Mouse (Mus musculus) adrenal gland, postnatal 10 days (tissue): ENCODE data around the gene Actbl2. TPM values are rescaled to one million over a fixed set of nuclear protein-coding genes. Genes with fewer than 3 reads are reported as not detected.
A peak's percentile ranks its signal among the peaks of the same experiment; 100 is the strongest.

Experiments
- DNase-seq: peaks from one replicate; pipeline ENCODE4 v3.0.0; 2021; ENCODE audit warnings: mixed read lengths
- long read RNA-seq, 2 experiments: library from polyadenylated mRNA; stranded (forward); transcript quantifications; one replicate each; pipeline ENCODE4 v2.0.0; 2021
- total RNA-seq, 2 experiments: library from RNA; stranded (reverse); gene quantifications; 2 replicates each; pipeline ENCODE4 v1.2.3; 2021

The Actbl2 gene
- total RNA-seq: not detected
- long read RNA-seq, experiment 1: 0 reads
- long read RNA-seq, experiment 2: 0 reads

- DNase-seq: no peak
Observed at GRCm38 (mm10) chr13:111254713-111255112, at the start of gene Actbl2. Gene Actbl2 (plus strand): TSS chr13:111255013.

- peak; percentile 19 for DNase-seq
Observed at GRCm38 (mm10) chr13:111210649-111211378, 44.0 kb upstream of the Actbl2 start.

GRCm38 (mm10) chr13:111228768-111229167 is 26.0 kb upstream of the Actbl2 start:
- no peak for DNase-seq

DNA sequence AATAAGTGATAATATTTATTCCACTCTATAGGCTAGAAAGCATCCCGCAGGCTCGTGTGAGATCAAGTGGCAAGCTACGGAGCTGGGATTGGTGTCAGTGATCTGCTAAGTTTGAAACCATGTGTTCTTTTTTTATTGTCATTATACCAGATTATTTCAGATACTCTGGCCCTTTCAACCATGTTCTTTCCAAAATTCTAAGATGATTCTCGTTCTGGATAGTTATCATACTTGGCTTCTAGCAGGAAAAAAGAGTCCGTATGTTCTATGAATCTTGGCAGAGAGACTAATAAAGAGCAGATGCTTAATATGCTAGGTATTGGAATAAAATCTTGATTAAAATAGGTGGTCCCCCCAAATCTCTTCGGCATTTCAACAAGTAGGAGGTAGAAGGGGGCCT is 25.3 kb upstream of the Actbl2 start:
- no peak for DNase-seq

GRCm38 (mm10) chr13:111232416-111232815 is 22.4 kb upstream of the Actbl2 start:
- DNase-seq: no peak

GRCm38 (mm10) chr13:111233356-111233755 is 21.5 kb upstream of the Actbl2 start:
- DNase-seq: no peak

- DNase-seq: no peak
Observed at GRCm38 (mm10) chr13:111234573-111234972, 20.2 kb upstream of the Actbl2 start.

- peak; percentile 14 for DNase-seq
Observed at GRCm38 (mm10) chr13:111235719-111236166, 19.1 kb upstream of the Actbl2 start.

DNA sequence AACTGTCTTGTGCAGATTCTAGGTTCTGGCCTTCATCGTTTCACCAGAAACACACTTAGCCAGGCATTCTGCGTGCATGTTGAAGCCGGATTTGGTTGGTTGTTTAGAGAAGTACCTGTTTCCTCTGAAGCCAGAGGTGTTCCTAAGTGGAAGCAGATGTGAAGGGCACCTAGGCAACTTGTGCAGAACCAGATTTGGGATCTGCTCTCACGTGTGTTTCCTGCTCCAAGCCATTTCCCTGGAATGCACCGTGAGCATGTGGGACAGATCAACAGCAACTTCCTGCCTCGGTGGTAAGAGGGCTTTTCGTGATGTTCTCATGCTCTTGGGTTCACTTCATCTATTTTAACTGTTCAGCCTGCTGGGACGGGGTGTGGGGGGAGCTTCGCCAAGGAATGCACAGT is 18.4 kb upstream of the Actbl2 start:
- no peak for DNase-seq

DNA sequence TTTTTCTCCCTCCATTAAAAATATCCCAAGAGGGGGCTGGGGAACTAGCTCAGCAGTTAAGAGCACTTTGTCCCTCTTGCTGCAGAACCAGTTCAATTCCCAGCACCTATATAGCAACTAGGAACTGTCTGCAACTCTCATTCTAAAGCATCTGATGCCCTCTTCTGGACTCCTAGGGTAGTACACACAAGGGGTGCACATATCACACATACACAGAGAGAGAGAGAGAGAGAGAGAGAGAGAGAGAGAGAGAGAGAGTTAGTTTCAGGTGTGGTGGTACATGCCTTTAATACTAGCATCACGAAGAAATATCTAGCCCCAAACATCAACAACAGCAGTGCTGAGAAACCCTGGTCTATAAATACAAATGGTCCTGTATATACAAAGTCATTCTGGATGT is 17.5 kb upstream of the Actbl2 start:
- DNase-seq: no peak

DNA sequence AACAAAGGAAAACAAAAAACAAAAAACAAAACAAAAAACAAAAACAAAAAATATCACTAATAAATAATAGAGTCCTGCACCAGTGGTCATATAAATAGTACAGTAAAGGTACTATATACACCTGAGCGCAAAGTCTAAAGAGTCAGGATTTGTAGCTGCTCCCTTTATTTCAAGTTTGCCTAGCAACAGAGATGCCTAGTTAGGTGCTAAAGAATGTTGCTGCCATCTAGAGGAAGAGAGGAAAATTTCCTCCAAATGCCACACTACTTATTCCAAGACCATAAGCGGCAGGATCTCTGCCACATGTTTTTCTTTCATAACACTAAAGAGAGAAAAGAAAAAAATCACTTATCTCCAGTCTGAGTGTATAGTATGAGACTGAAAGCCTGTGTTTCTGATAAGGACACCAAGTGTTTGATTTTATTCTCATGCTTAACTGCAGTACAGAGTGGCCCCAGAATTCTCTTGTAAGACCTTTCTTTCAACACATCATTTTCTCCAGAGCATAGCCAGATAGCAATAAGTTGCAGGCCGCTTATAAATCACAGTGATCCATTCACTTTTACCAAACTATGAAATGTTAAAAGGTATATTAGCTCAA is 16.8 kb upstream of the Actbl2 start:
- no peak for DNase-seq

- no peak for DNase-seq
Observed at GRCm38 (mm10) chr13:111251106-111251505, 3.7 kb upstream of the Actbl2 start.

GRCm38 (mm10) chr13:111251795-111252194 is 3.0 kb upstream of the Actbl2 start:
- no peak for DNase-seq

DNA sequence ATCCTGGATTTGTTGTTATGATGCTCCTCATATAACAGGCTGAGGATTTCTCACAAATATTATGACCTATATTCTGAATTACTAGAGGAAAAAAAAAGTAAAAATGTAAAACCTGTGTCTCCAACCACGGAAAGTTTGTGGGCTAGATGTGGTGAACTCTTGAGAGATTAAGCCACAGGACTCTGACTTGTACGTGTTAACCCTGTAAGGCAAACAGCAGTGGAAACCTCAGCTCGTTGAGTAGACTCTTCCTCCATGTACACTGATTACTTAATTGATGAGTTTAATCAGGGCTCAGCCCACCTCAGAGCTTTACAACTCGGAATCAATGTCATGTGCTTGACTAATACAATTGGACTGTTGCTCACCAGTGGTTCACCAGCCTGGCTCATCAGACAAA is 3.2 kb downstream of the Actbl2 start:
- no peak for DNase-seq

GRCm38 (mm10) chr13:111258424-111259092 is 3.7 kb downstream of the Actbl2 start:
- no peak for DNase-seq

DNA sequence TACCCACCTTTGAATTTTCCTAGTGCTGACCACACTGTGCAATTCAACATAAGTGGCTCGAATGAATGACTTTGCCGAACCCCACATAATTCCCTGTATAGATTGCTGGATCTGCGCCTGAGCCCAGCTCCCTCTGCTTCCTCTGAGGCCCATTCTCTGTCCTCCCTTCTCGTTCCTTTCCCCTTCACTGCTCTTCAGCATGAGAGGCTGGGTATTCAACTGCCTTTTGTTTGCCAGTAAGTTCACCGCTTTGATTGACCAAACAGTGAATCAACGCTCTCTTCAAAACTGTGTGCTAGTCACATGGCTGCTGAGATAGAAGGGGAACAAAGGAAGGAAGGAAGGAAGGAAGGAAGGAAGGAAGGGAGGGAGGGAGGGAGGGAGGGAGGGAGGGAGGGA is 4.3 kb downstream of the Actbl2 start:
- DNase-seq: no peak

DNA sequence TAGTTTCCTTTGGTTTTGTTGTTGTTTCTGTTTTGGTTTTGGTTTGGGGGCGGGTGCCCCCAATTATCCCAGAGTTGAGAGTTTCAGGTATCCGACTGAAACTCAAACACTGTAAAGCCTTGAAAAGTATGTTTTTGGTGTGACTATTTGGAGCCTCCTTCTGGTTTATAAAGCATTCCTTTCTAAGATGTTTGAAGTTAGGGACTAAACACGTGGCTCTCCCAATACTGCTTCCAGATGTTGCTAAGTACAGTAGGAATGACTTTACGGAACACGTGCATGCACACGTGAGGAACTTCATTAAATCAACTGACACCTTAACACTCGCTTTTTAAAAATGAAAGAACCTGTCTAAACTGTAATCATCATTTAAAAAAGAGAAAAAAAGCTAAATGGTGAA is 4.9 kb downstream of the Actbl2 start:
- DNase-seq: no peak

- no peak for DNase-seq
Observed at GRCm38 (mm10) chr13:111263186-111263585, 8.4 kb downstream of the Actbl2 start.

GRCm38 (mm10) chr13:111263758-111264157 is 8.9 kb downstream of the Actbl2 start:
- no peak for DNase-seq

GRCm38 (mm10) chr13:111265231-111266000 is 10.6 kb downstream of the Actbl2 start:
- DNase-seq: no peak

DNA sequence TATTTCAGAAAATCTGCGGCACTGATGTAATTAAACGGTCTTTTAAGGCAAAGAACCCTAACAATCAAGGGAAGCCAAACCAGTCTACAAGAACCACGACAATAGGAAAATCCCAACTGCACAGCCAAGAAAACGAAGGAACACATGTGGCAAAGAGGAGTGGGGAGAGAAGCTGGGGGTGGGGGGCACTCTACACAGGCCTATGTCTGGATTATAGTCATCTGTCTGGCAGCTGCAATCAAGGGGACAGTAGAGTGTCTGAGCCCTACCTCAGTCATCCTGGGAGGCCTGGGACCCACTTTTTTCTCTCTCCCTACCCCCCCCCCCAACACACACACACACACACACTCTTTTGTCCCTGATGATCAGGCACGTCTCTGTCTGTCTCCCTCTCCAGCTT is 12.0 kb downstream of the Actbl2 start:
- DNase-seq: no peak

GRCm38 (mm10) chr13:111268992-111269391 is 14.2 kb downstream of the Actbl2 start:
- DNase-seq: no peak
